11 mouse cellular contexts compared by ENCODE assay signal in genomic region chr10:90771471-90772226, GRCm38 (mm10).
DNase-seq lines count a peak whose midpoint lies in the region; ATAC-seq and TF ChIP-seq lines count a peak whose summit lies in the region.
"Had no signal": no experiment of that assay in that cellular context is flagged by ENCODE, and none has a peak within 500 bp of the region (broad histone marks: within the 10 kb centered on the region; RNA-seq: fewer than 3 reads in every experiment).

No protein-coding gene starts in this region.

- H3K4me1 ChIP-seq in embryonic facial prominence, embryonic 11.5 days (ENCODE audit: control insufficient read depth, insufficient read depth, low read length): no peaks in the 10 kb centered on the region
- H3K4me1 ChIP-seq in hindbrain, postnatal 0 days (ENCODE audit: insufficient read depth, low read length): peaks cover 9% of the 10 kb centered on the region; the same call in 1 of the 2 replicates
- H3K4me1 ChIP-seq: embryonic facial prominence, embryonic 15.5 days; liver, embryonic 13.5 days had no signal

- WGBS in embryonic facial prominence, embryonic 11.5 days: 7% methylated on average over 15 of the region's 15 CpGs
- 10% methylated on average over 15 of the region's 15 CpGs for WGBS in hindbrain, postnatal 0 days

- H3K27ac ChIP-seq in embryonic facial prominence, embryonic 11.5 days (replicated peaks; ENCODE audit: low read depth, low read length): no peak overlapping the region
- H3K27ac ChIP-seq in hindbrain, postnatal 0 days: peak overlapping the region; percentile 11; the same call in 1 of the 2 replicates
- H3K27ac ChIP-seq: embryonic facial prominence, embryonic 15.5 days; liver, embryonic 13.5 days had no signal

- 0 out of 2 replicates have a peak, but pooled peaks have one; percentile 29 for ATAC-seq in embryonic facial prominence, embryonic 11.5 days (replicated peaks; ENCODE audit: insufficient number of reproducible peaks, low FRiP score, low TSS enrichment, low read depth)
- ATAC-seq in hindbrain, postnatal 0 days: peak; percentile 66

- H3K36me3 ChIP-seq in embryonic facial prominence, embryonic 11.5 days (replicated peaks; ENCODE audit: control insufficient read depth, insufficient read depth, low read depth, low read length): no peaks in the 10 kb centered on the region
- no peaks in the 10 kb centered on the region for H3K36me3 ChIP-seq in hindbrain, postnatal 0 days (ENCODE audit: insufficient read depth, low read length)
- H3K36me3 ChIP-seq: embryonic facial prominence, embryonic 15.5 days; liver, embryonic 13.5 days had no signal

- no peak for TF ChIP-seq CTCF in hindbrain, postnatal 0 days (IDR thresholded peaks at IDR 0.05; ENCODE audit: low read depth)

- no peak overlapping the region for H3K4me3 ChIP-seq in embryonic facial prominence, embryonic 11.5 days (ENCODE audit: low read depth, low read length)
- H3K4me3 ChIP-seq in hindbrain, postnatal 0 days (ENCODE audit: low read length): no peak overlapping the region
- H3K4me3 ChIP-seq: embryonic facial prominence, embryonic 15.5 days; liver, embryonic 13.5 days had no signal

- H3K27me3 ChIP-seq in embryonic facial prominence, embryonic 11.5 days (ENCODE audit: control insufficient read depth, insufficient read depth, low read length): no peaks in the 10 kb centered on the region
- no peaks in the 10 kb centered on the region for H3K27me3 ChIP-seq in hindbrain, postnatal 0 days (ENCODE audit: insufficient read depth, low read length)
- H3K27me3 ChIP-seq: liver, embryonic 13.5 days had no signal

- H3K9ac ChIP-seq in embryonic facial prominence, embryonic 11.5 days (replicated peaks; ENCODE audit: low read length): no peak overlapping the region
- H3K9ac ChIP-seq in hindbrain, postnatal 0 days (replicated peaks; ENCODE audit: low read length): no peak overlapping the region
- H3K9ac ChIP-seq: embryonic facial prominence, embryonic 15.5 days; liver, embryonic 13.5 days had no signal

- peak; percentile 10 for DNase-seq in left cerebral cortex, postnatal 4 days
- DNase-seq in left cerebral cortex, adult 9 months (ENCODE audit: low spot score in 2 of 2): no peak
- DNase-seq in embryonic facial prominence, embryonic 11.5 days (ENCODE audit: low spot score): peak; percentile 65
- DNase-seq in hindbrain, postnatal 0 days (ENCODE audit: low spot score): no peak
- DNase-seq in retina, postnatal 1 day: peak; percentile 23
- DNase-seq in gastrocnemius, postnatal 36 days: no peak
- DNase-seq in layer of hippocampus, postnatal 10 days (ENCODE audit: low spot score in 2 of 2): no peak
- DNase-seq: heart, postnatal 14 days; liver, embryonic 13.5 days; thymus, postnatal 36 days had no signal

- no peaks in the 10 kb centered on the region for H3K9me3 ChIP-seq in embryonic facial prominence, embryonic 11.5 days (replicated peaks; ENCODE audit: control insufficient read depth, low read length)
- H3K9me3 ChIP-seq in hindbrain, postnatal 0 days (ENCODE audit: low read length): no peaks in the 10 kb centered on the region
- H3K9me3 ChIP-seq: embryonic facial prominence, embryonic 15.5 days; liver, embryonic 13.5 days had no signal

- H3K4me2 ChIP-seq in embryonic facial prominence, embryonic 11.5 days (ENCODE audit: low read depth, low read length): no peak overlapping the region
- peak overlapping the region; percentile 7; the same call in 1 of the 2 replicates for H3K4me2 ChIP-seq in hindbrain, postnatal 0 days (ENCODE audit: low read depth, low read length)
- H3K4me2 ChIP-seq: embryonic facial prominence, embryonic 15.5 days; liver, embryonic 13.5 days had no signal

- intact Hi-C loops in left cerebral cortex, postnatal 4 days (cut with DNase I): no loop called here
- intact Hi-C loops in gastrocnemius, postnatal 36 days (cut with DNase I): no loop called here

Comparison
In these comparisons a context has a peak if more than half of its experiments do, and no peak if none do; other contexts are left out.
1. DNase-seq: peak in left cerebral cortex, postnatal 4 days (single experiment), embryonic facial prominence, embryonic 11.5 days (single experiment) and retina, postnatal 1 day (single experiment); none in left cerebral cortex, adult 9 months (0 of 2), hindbrain, postnatal 0 days (single experiment), gastrocnemius, postnatal 36 days (0 of 2) and layer of hippocampus, postnatal 10 days (0 of 2).